Comparison of ENCODE assay signal across 8 mouse cellular contexts in genomic region chr5:114378936-114379335, GRCm38 (mm10). TPM values are rescaled to one million over a fixed set of nuclear protein-coding genes. Genes with fewer than 3 reads are reported as not detected.
DNase-seq lines count a peak whose midpoint lies in the region; ATAC-seq lines count a peak whose summit lies in the region.

No protein-coding gene starts in this region.

- peaks cover 74% of the 10 kb centered on the region for H3K4me1 ChIP-seq in kidney, embryonic 15.5 days
- peaks cover 44% of the 10 kb centered on the region for H3K4me1 ChIP-seq in forebrain, embryonic 13.5 days
- H3K4me1 ChIP-seq in liver, embryonic 12.5 days, result peaks cover 78% of the 10 kb centered on the region
- H3K4me1 ChIP-seq in neural tube, embryonic 15.5 days, result peaks cover 63% of the 10 kb centered on the region

- no peaks in the 10 kb centered on the region for H3K9me3 ChIP-seq in kidney, embryonic 15.5 days (replicated peaks)
- no peaks in the 10 kb centered on the region; the same call in 1 of the 2 replicates for H3K9me3 ChIP-seq in forebrain, embryonic 13.5 days (replicated peaks)
- H3K9me3 ChIP-seq in liver, embryonic 12.5 days (replicated peaks), result no peaks in the 10 kb centered on the region
- H3K9me3 ChIP-seq in neural tube, embryonic 15.5 days (replicated peaks), result no peaks in the 10 kb centered on the region

- H3K4me3 ChIP-seq in kidney, embryonic 15.5 days (replicated peaks), result peak overlapping the region; percentile 92
- peak overlapping the region; percentile 93 for H3K4me3 ChIP-seq in forebrain, embryonic 13.5 days
- H3K4me3 ChIP-seq in liver, embryonic 12.5 days, result peak overlapping the region; percentile 87
- peak overlapping the region; percentile 95 for H3K4me3 ChIP-seq in neural tube, embryonic 15.5 days (replicated peaks)

- peak overlapping the region; percentile 69 for H3K4me2 ChIP-seq in kidney, embryonic 15.5 days
- peak overlapping the region; percentile 75 for H3K4me2 ChIP-seq in forebrain, embryonic 13.5 days
- peak overlapping the region; percentile 96 for H3K4me2 ChIP-seq in liver, embryonic 12.5 days
- H3K4me2 ChIP-seq in neural tube, embryonic 15.5 days, result peak overlapping the region; percentile 80

- WGBS in kidney, embryonic 15.5 days, result 50% methylated on average over 6 of the region's 6 CpGs
- WGBS in forebrain, embryonic 13.5 days, result 27% methylated on average over 6 of the region's 6 CpGs
- WGBS in liver, embryonic 12.5 days (ENCODE audit: insufficient replicate concordance), result 23% methylated on average over 6 of the region's 6 CpGs
- WGBS in neural tube, embryonic 15.5 days, result 61% methylated on average over 6 of the region's 6 CpGs

- peaks cover 30% of the 10 kb centered on the region for H3K36me3 ChIP-seq in kidney, embryonic 15.5 days
- peaks cover 26% of the 10 kb centered on the region for H3K36me3 ChIP-seq in forebrain, embryonic 13.5 days (ENCODE audit: poor library complexity, severe bottlenecking)
- peaks cover 36% of the 10 kb centered on the region for H3K36me3 ChIP-seq in liver, embryonic 12.5 days
- peaks cover 15% of the 10 kb centered on the region for H3K36me3 ChIP-seq in neural tube, embryonic 15.5 days

- DNase-seq in kidney, adult 18-20 months, result no peak
- no peak for DNase-seq in layer of hippocampus, postnatal 25 days (ENCODE audit: extremely low spot score in 1 of 2, low spot score in 1 of 2)
- no peak for DNase-seq in Muller cell, postnatal 12 days (ENCODE audit: inconsistent ontology term)
- no peak for DNase-seq in cerebellum, adult 18-20 months

- peak overlapping the region; percentile 98 for H3K9ac ChIP-seq in kidney, embryonic 15.5 days
- peak overlapping the region; percentile 96 for H3K9ac ChIP-seq in forebrain, embryonic 13.5 days
- peak overlapping the region; percentile 92 for H3K9ac ChIP-seq in liver, embryonic 12.5 days
- peak overlapping the region; percentile 95 for H3K9ac ChIP-seq in neural tube, embryonic 15.5 days (replicated peaks)

- ATAC-seq in kidney, embryonic 15.5 days (replicated peaks; ENCODE audit: low FRiP score), result no peak
- ATAC-seq in forebrain, embryonic 13.5 days, result no peak
- no peak for ATAC-seq in liver, embryonic 12.5 days
- no peak for ATAC-seq in neural tube, embryonic 15.5 days (ENCODE audit: low FRiP score)

- no peaks in the 10 kb centered on the region for H3K27me3 ChIP-seq in kidney, embryonic 15.5 days
- H3K27me3 ChIP-seq in forebrain, embryonic 13.5 days, result no peaks in the 10 kb centered on the region
- no peaks in the 10 kb centered on the region for H3K27me3 ChIP-seq in liver, embryonic 12.5 days (replicated peaks)
- no peaks in the 10 kb centered on the region for H3K27me3 ChIP-seq in neural tube, embryonic 15.5 days (replicated peaks)

- peak overlapping the region; percentile 81 for H3K27ac ChIP-seq in kidney, embryonic 15.5 days
- H3K27ac ChIP-seq in forebrain, embryonic 13.5 days, result no peak overlapping the region
- H3K27ac ChIP-seq in liver, embryonic 12.5 days, result peak overlapping the region; percentile 93
- H3K27ac ChIP-seq in neural tube, embryonic 15.5 days (replicated peaks), result no peak overlapping the region

RNA-seq across cellular contexts. Expression of gene Kctd10, which starts 1.4 kb away (rescaled TPM):
- 93.4 and 101 TPM in 2 replicates for polyA plus RNA-seq in kidney, embryonic 15.5 days (2015; fragmentation: Nextera tagmentation; extraction: Ambion mirVana)
- 81.3 and 89.7 TPM in 2 replicates for polyA plus RNA-seq in forebrain, embryonic 13.5 days (2015; fragmentation: Nextera tagmentation; extraction: Ambion mirVana)
- polyA plus RNA-seq in liver, embryonic 12.5 days (2016; fragmentation: Nextera tagmentation; extraction: Ambion mirVana), result 35.5 and 36.2 TPM in 2 replicates
- 50.5 and 63.8 TPM in 2 replicates for polyA plus RNA-seq in neural tube, embryonic 15.5 days (2015; fragmentation: Nextera tagmentation; extraction: Ambion mirVana)
- 10 to 100 TPM; 46.2 to 49.5 TPM for total RNA-seq in layer of hippocampus, postnatal 25 days (2021)

RNA-seq across cellular contexts. Expression of gene Ube3b, which starts 1.5 kb away (rescaled TPM):
- 40.6 and 43.8 TPM in 2 replicates for polyA plus RNA-seq in kidney, embryonic 15.5 days (2015; fragmentation: Nextera tagmentation; extraction: Ambion mirVana)
- polyA plus RNA-seq in forebrain, embryonic 13.5 days (2015; fragmentation: Nextera tagmentation; extraction: Ambion mirVana), result 34.0 and 41.7 TPM in 2 replicates
- 25.0 and 26.5 TPM in 2 replicates for polyA plus RNA-seq in liver, embryonic 12.5 days (2016; fragmentation: Nextera tagmentation; extraction: Ambion mirVana)
- 35.5 and 39.5 TPM in 2 replicates for polyA plus RNA-seq in neural tube, embryonic 15.5 days (2015; fragmentation: Nextera tagmentation; extraction: Ambion mirVana)
- total RNA-seq in layer of hippocampus, postnatal 25 days (2021), result 10 to 100 TPM; 83.4 to 89.8 TPM

Comparison
In these comparisons a context has a peak if more than half of its experiments do, and no peak if none do; other contexts are left out.
1. H3K27ac ChIP-seq: peak in kidney, embryonic 15.5 days (single experiment) and liver, embryonic 12.5 days (single experiment); none in forebrain, embryonic 13.5 days (single experiment) and neural tube, embryonic 15.5 days (single experiment).
2. Peak in every context shown above with its lines, with median percentiles within 50 percentile points of each other: H3K4me2 ChIP-seq, H3K4me3 ChIP-seq and H3K9ac ChIP-seq.